Mouse (Mus musculus) R1 (cell line): ENCODE results near the gene Tuba1a.
"Not testable (repeated sequence)": the region's sequence is repeated elsewhere in the genome, so short reads cannot be mapped to it uniquely, and the experiment has no call there.

Experiments used
- DNase-seq: peaks from one replicate; pipeline ENCODE4 v3.0.0-alpha.2; 2018; ENCODE audit warnings: low read depth, low spot score

The Tuba1a gene

GRCm38 (mm10) chr15:98956000-98956399, 2.5 kb upstream of the Tuba1a start:
- no peak for DNase-seq

GRCm38 (mm10) chr15:98955324-98955723, 1.8 kb upstream of the Tuba1a start:
- no peak for DNase-seq

- no peak for DNase-seq
Measured at GRCm38 (mm10) chr15:98954425-98955253, 1.1 kb upstream of the Tuba1a start.

GRCm38 (mm10) chr15:98952751-98953400, 627 bp downstream of the Tuba1a start:
- peak; percentile 88 for DNase-seq

- DNase-seq: no peak
Measured at GRCm38 (mm10) chr15:98952063-98952455, 1.4 kb downstream of the Tuba1a start.

GRCm38 (mm10) chr15:98951122-98952062, 2.1 kb downstream of the Tuba1a start:
- not testable (repeated sequence) for DNase-seq

GRCm38 (mm10) chr15:98949607-98949892, 4.0 kb downstream of the Tuba1a start:
- no peak for DNase-seq

GRCm38 (mm10) chr15:98948857-98949606, 4.5 kb downstream of the Tuba1a start:
- DNase-seq: no peak

- DNase-seq: no peak
Measured at GRCm38 (mm10) chr15:98948382-98948781, 5.1 kb downstream of the Tuba1a start.

GRCm38 (mm10) chr15:98947884-98948283, 5.6 kb downstream of the Tuba1a start:
- no peak for DNase-seq

GRCm38 (mm10) chr15:98943133-98943532, 10.4 kb downstream of the Tuba1a start:
- peak; percentile 91 for DNase-seq

GRCm38 (mm10) chr15:98942081-98942480, 11.4 kb downstream of the Tuba1a start:
- no peak for DNase-seq

- DNase-seq: no peak
Measured at GRCm38 (mm10) chr15:98941539-98941938, 12.0 kb downstream of the Tuba1a start.

- no peak for DNase-seq
Measured at GRCm38 (mm10) chr15:98940816-98941215, 12.7 kb downstream of the Tuba1a start.

- DNase-seq: peak; percentile 88
Measured at GRCm38 (mm10) chr15:98934217-98934839, 19.2 kb downstream of the Tuba1a start, which contains the start of gene Tuba1b. Gene Tuba1b (minus strand): TSS chr15:98934565.

GRCm38 (mm10) chr15:98933833-98934216, 19.7 kb downstream of the Tuba1a start:
- peak; percentile 98 for DNase-seq

GRCm38 (mm10) chr15:98933004-98933671, 20.4 kb downstream of the Tuba1a start:
- peak; percentile 56 for DNase-seq

GRCm38 (mm10) chr15:98930998-98931397, 22.5 kb downstream of the Tuba1a start:
- DNase-seq: peak; percentile 23

- DNase-seq: peak; percentile 44
Measured at GRCm38 (mm10) chr15:98930017-98930734, 23.3 kb downstream of the Tuba1a start.
